ENCODE assay signal across 13 mouse cellular contexts in the genomic region with DNA sequence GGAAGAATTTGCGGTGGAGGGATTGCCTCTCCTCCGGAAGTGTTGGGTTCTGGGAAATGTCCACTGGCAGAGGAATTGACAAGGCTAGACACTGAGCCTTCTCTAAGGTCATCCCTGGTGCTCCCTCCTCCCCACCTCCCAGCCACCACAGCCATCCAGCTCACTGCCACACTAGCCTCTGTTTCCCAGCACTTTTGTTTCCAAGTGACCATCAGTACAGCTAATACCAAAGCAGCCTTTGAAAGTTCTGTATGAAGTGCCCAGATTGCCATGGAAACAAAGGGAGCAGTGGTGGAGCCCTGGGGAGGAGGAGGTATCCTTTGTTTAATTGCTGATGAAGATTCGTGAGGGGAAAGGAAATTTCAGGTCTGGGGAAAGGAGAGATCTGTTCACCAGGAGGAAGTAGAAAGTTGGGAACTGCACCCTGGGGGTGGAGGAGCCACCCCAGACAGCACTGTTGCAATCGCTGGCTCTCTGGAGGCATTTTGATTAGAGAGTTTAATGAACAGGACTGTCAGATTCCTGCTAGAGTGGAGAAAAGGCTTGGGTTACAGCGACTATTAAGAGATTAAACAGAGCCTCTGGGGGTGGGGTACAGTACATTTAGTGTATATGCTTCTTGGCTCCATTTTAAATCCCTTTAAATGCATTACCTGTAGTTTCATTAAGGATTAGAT. TPM values are rescaled to one million over a fixed set of nuclear protein-coding genes. Genes with fewer than 3 reads are reported as not detected.
DNase-seq lines count a peak whose midpoint lies in the region; ATAC-seq lines count a peak whose summit lies in the region.
"Had no signal": no experiment of that assay in that cellular context is flagged by ENCODE, and none has a peak within 500 bp of the region (broad histone marks: within the 10 kb centered on the region; RNA-seq: fewer than 3 reads in every experiment).

No protein-coding gene starts in this region.

- no peak overlapping the region for H3K9ac ChIP-seq in embryonic facial prominence, embryonic 15.5 days
- no peak overlapping the region for H3K9ac ChIP-seq in hindbrain, embryonic 15.5 days
- no peak overlapping the region for H3K9ac ChIP-seq in neural tube, embryonic 15.5 days (replicated peaks)
- H3K9ac ChIP-seq: heart, embryonic 15.5 days; lung, embryonic 14.5 days had no signal

- H3K4me2 ChIP-seq in embryonic facial prominence, embryonic 15.5 days (replicated peaks), result no peak overlapping the region
- H3K4me2 ChIP-seq in hindbrain, embryonic 15.5 days, result no peak overlapping the region; the same call in 1 of the 2 replicates
- H3K4me2 ChIP-seq in neural tube, embryonic 15.5 days, result no peak overlapping the region
- H3K4me2 ChIP-seq: heart, embryonic 15.5 days; lung, embryonic 14.5 days had no signal

- H3K9me3 ChIP-seq in embryonic facial prominence, embryonic 15.5 days (replicated peaks), result no peaks in the 10 kb centered on the region
- no peaks in the 10 kb centered on the region for H3K9me3 ChIP-seq in hindbrain, embryonic 15.5 days
- H3K9me3 ChIP-seq in neural tube, embryonic 15.5 days (replicated peaks), result no peaks in the 10 kb centered on the region
- H3K9me3 ChIP-seq: heart, embryonic 15.5 days had no signal

- no peak overlapping the region for H3K4me3 ChIP-seq in embryonic facial prominence, embryonic 15.5 days (replicated peaks)
- H3K4me3 ChIP-seq in hindbrain, embryonic 15.5 days, result no peak overlapping the region
- H3K4me3 ChIP-seq in neural tube, embryonic 15.5 days (replicated peaks), result no peak overlapping the region
- H3K4me3 ChIP-seq: heart, embryonic 15.5 days had no signal

- no peaks in the 10 kb centered on the region for H3K27me3 ChIP-seq in embryonic facial prominence, embryonic 15.5 days
- H3K27me3 ChIP-seq in hindbrain, embryonic 15.5 days, result no peaks in the 10 kb centered on the region
- H3K27me3 ChIP-seq in neural tube, embryonic 15.5 days (replicated peaks), result no peaks in the 10 kb centered on the region
- H3K27me3 ChIP-seq: CH12.LX; heart, embryonic 15.5 days had no signal

- DNase-seq in retina, postnatal 1 day, result peak; percentile 40
- DNase-seq in retina, embryonic 14.5 days (ENCODE audit: low spot score), result no peak
- DNase-seq in adrenal gland, adult 8-10 months, result no peak
- no peak for DNase-seq in cerebellum, adult 11-12 months
- no peak for DNase-seq in thymus, adult 18-20 months
- DNase-seq: cerebellum, adult 8-10 months; lung, embryonic 14.5 days; right cerebral cortex, postnatal 4 days had no signal

- peaks cover 25% of the 10 kb centered on the region for H3K4me1 ChIP-seq in embryonic facial prominence, embryonic 15.5 days
- peaks cover 30% of the 10 kb centered on the region for H3K4me1 ChIP-seq in hindbrain, embryonic 15.5 days (replicated peaks)
- H3K4me1 ChIP-seq in neural tube, embryonic 15.5 days, result peaks cover 21% of the 10 kb centered on the region

- peak overlapping the region; percentile 28; the same call in 1 of the 2 replicates for H3K27ac ChIP-seq in embryonic facial prominence, embryonic 15.5 days (replicated peaks)
- H3K27ac ChIP-seq in hindbrain, embryonic 15.5 days (replicated peaks), result peak overlapping the region; percentile 62
- H3K27ac ChIP-seq in neural tube, embryonic 15.5 days (replicated peaks), result peak overlapping the region; percentile 54
- H3K27ac ChIP-seq: heart, embryonic 15.5 days had no signal

- ATAC-seq in embryonic facial prominence, embryonic 15.5 days (ENCODE audit: insufficient number of reproducible peaks, low FRiP score, low TSS enrichment, low read depth), result no peak
- ATAC-seq in hindbrain, embryonic 15.5 days (ENCODE audit: low FRiP score, low read depth), result peak; percentile 89
- peak; percentile 83 for ATAC-seq in neural tube, embryonic 15.5 days (ENCODE audit: low FRiP score)

- H3K36me3 ChIP-seq in embryonic facial prominence, embryonic 15.5 days, result no peaks in the 10 kb centered on the region
- no peaks in the 10 kb centered on the region for H3K36me3 ChIP-seq in hindbrain, embryonic 15.5 days
- no peaks in the 10 kb centered on the region for H3K36me3 ChIP-seq in neural tube, embryonic 15.5 days
- H3K36me3 ChIP-seq: heart, embryonic 15.5 days had no signal

- 11% methylated on average over 5 of the region's 5 CpGs for WGBS in embryonic facial prominence, embryonic 15.5 days
- WGBS in hindbrain, embryonic 15.5 days, result 18% methylated on average over 5 of the region's 5 CpGs
- 16% methylated on average over 5 of the region's 5 CpGs for WGBS in neural tube, embryonic 15.5 days

RNA-seq across cellular contexts. Expression of a gene that starts 20.6 kb away (rescaled TPM):
- 57.3 and 60.1 TPM in 2 replicates for polyA plus RNA-seq in embryonic facial prominence, embryonic 15.5 days (2015; fragmentation: Nextera tagmentation; extraction: Ambion mirVana)
- 10.1 and 15.2 TPM in 2 replicates for polyA plus RNA-seq in hindbrain, embryonic 15.5 days (2015; fragmentation: Nextera tagmentation; extraction: Ambion mirVana)
- 11.4 and 14.8 TPM in 2 replicates for polyA plus RNA-seq in neural tube, embryonic 15.5 days (2015; fragmentation: Nextera tagmentation; extraction: Ambion mirVana)
- total RNA-seq in adrenal gland, adult 8-10 months (2022), result 10 to 100 TPM in 2 of 4 experiments, 1 to 10 TPM in 2; 7.9 to 30.5 (median 11.8) TPM
- total RNA-seq: CH12.LX had no signal

RNA-seq across cellular contexts. Expression of a gene that starts 53.1 kb away (rescaled TPM):
- polyA plus RNA-seq in embryonic facial prominence, embryonic 15.5 days (2015; fragmentation: Nextera tagmentation; extraction: Ambion mirVana), result 7.6 and 8.7 TPM in 2 replicates
- polyA plus RNA-seq in hindbrain, embryonic 15.5 days (2015; fragmentation: Nextera tagmentation; extraction: Ambion mirVana), result 22.9 and 23.0 TPM in 2 replicates
- polyA plus RNA-seq in neural tube, embryonic 15.5 days (2015; fragmentation: Nextera tagmentation; extraction: Ambion mirVana), result 18.9 and 20.1 TPM in 2 replicates
- 100 to 1,000 TPM in 2 of 4 experiments, 10 to 100 TPM in 2; 75.5 to 187 (median 117) TPM for total RNA-seq in adrenal gland, adult 8-10 months (2022)
